8 mouse cellular contexts compared by ENCODE assay signal in genomic region chr7:16174597-16175541, GRCm38 (mm10). TPM values are rescaled to one million over a fixed set of nuclear protein-coding genes. Genes with fewer than 3 reads are reported as not detected.
DNase-seq lines count a peak whose midpoint lies in the region; ATAC-seq and TF ChIP-seq lines count a peak whose summit lies in the region.

TSS of gene Meis3 (plus strand) at chr7:16175090.

- TF ChIP-seq CTCF in E14TG2a.4 (conservative IDR thresholded peaks at IDR 0.05; ENCODE audit: low read length), result peak; percentile 61
- TF ChIP-seq CTCF in heart, postnatal 0 days (IDR thresholded peaks at IDR 0.05; ENCODE audit: low read depth), result peak; percentile 48

- TF ChIP-seq EP300 in heart, postnatal 0 days (IDR thresholded peaks at IDR 0.05; ENCODE audit: low read depth), result no peak

- peaks cover 30% of the 10 kb centered on the region for H3K4me1 ChIP-seq in E14TG2a.4 (replicated peaks; ENCODE audit: low read depth, low read length)
- peaks cover 13% of the 10 kb centered on the region for H3K4me1 ChIP-seq in embryonic facial prominence, embryonic 15.5 days
- peaks cover 3% of the 10 kb centered on the region; the same call in 1 of the 2 replicates for H3K4me1 ChIP-seq in heart, postnatal 0 days (ENCODE audit: control insufficient read depth, insufficient read depth)

- H3K4me3 ChIP-seq in E14TG2a.4 (replicated peaks; ENCODE audit: low read length), result peak within 1 kb of the TSS; percentile 82
- H3K4me3 ChIP-seq in embryonic facial prominence, embryonic 15.5 days (replicated peaks), result peak within 1 kb of the TSS; percentile 63
- peak within 1 kb of the TSS; percentile 57 for H3K4me3 ChIP-seq in heart, postnatal 0 days (ENCODE audit: low read depth, low read length)

- peak; percentile 72 for DNase-seq in adrenal gland, postnatal 14 days
- DNase-seq in heart, postnatal 0 days (ENCODE audit: low spot score), result peak; percentile 30
- no peak for DNase-seq in layer of hippocampus, adult 8-10 months (ENCODE audit: low spot score in 2 of 2)
- peak; percentile 80 for DNase-seq in lung, postnatal 10 days
- DNase-seq in ovary, postnatal 36 days (ENCODE audit: low spot score), result peak; percentile 39
- DNase-seq in yolk sac, embryonic 10.5 days (ENCODE audit: low spot score), result peak; percentile 80

- H3K9ac ChIP-seq in embryonic facial prominence, embryonic 15.5 days, result peak within 1 kb of the TSS; percentile 44
- H3K9ac ChIP-seq in heart, postnatal 0 days (replicated peaks; ENCODE audit: low read depth, low read length), result peak within 1 kb of the TSS; percentile 54

- H3K4me2 ChIP-seq in embryonic facial prominence, embryonic 15.5 days (replicated peaks), result peak within 1 kb of the TSS; percentile 59
- peak within 1 kb of the TSS; percentile 73 for H3K4me2 ChIP-seq in heart, postnatal 0 days (ENCODE audit: low read depth, low read length)

- under 1% methylated on average over 42 of the region's 42 CpGs for WGBS in embryonic facial prominence, embryonic 15.5 days
- WGBS in heart, postnatal 0 days, result under 1% methylated on average over 34 of the region's 42 CpGs

- ATAC-seq in embryonic facial prominence, embryonic 15.5 days (ENCODE audit: insufficient number of reproducible peaks, low FRiP score, low TSS enrichment, low read depth), result peak; percentile 86
- peak; percentile 73 for ATAC-seq in heart, postnatal 0 days (ENCODE audit: insufficient read depth, low read depth)

- H3K27me3 ChIP-seq in E14TG2a.4 (ENCODE audit: insufficient read depth, low read length), result peaks cover 65% of the 10 kb centered on the region
- no peaks in the 10 kb centered on the region for H3K27me3 ChIP-seq in embryonic facial prominence, embryonic 15.5 days
- H3K27me3 ChIP-seq in heart, postnatal 0 days (ENCODE audit: control insufficient read depth, insufficient read depth, low read length), result 0 out of 2 replicates have a peak, but pooled peaks cover 3% of the 10 kb centered on the region

- no peaks in the 10 kb centered on the region for H3K36me3 ChIP-seq in E14TG2a.4 (ENCODE audit: insufficient read depth, low read length)
- peaks cover 15% of the 10 kb centered on the region for H3K36me3 ChIP-seq in embryonic facial prominence, embryonic 15.5 days
- H3K36me3 ChIP-seq in heart, postnatal 0 days (replicated peaks; ENCODE audit: control insufficient read depth, insufficient read depth, low read length), result no peaks in the 10 kb centered on the region

- H3K27ac ChIP-seq in embryonic facial prominence, embryonic 15.5 days (replicated peaks), result peak within 1 kb of the TSS; percentile 63
- no peak within 1 kb of the TSS for H3K27ac ChIP-seq in heart, postnatal 0 days (ENCODE audit: low read depth)

- H3K9me3 ChIP-seq in E14TG2a.4 (ENCODE audit: low read length), result no peaks in the 10 kb centered on the region
- no peaks in the 10 kb centered on the region for H3K9me3 ChIP-seq in embryonic facial prominence, embryonic 15.5 days (replicated peaks)
- H3K9me3 ChIP-seq in heart, postnatal 0 days (replicated peaks; ENCODE audit: control insufficient read depth, low read length), result 0 out of 2 replicates have a peak, but pooled peaks cover 4% of the 10 kb centered on the region

RNA-seq across cellular contexts. Expression of gene Meis3, which starts in this region (rescaled TPM):
- total RNA-seq in adrenal gland, postnatal 14 days (2021), result 9.4 and 16.2 TPM in 2 replicates
- polyA plus RNA-seq in embryonic facial prominence, embryonic 15.5 days (2015; fragmentation: Nextera tagmentation; extraction: Ambion mirVana), result 47.6 and 51.5 TPM in 2 replicates
- total RNA-seq in heart, postnatal 0 days (2014; rRNA removed; ENCODE audit: low replicate concordance), result 8.1 and 9.3 TPM in 2 replicates
- polyA plus RNA-seq in heart, postnatal 0 days (2015; fragmentation: Nextera tagmentation; extraction: Ambion mirVana), result 7.7 and 9.1 TPM in 2 replicates
- total RNA-seq in layer of hippocampus, adult 8-10 months (2022), result 10 to 100 TPM; 36.4 to 42.8 (median 40.1) TPM

Comparison
In these comparisons a context has a peak if more than half of its experiments do, and no peak if none do; other contexts are left out.
1. DNase-seq: peak in adrenal gland, postnatal 14 days (single experiment), heart, postnatal 0 days (single experiment), lung, postnatal 10 days (single experiment), ovary, postnatal 36 days (single experiment) and yolk sac, embryonic 10.5 days (single experiment); none in layer of hippocampus, adult 8-10 months (0 of 2).
2. Peak in every context shown above with its lines, with median percentiles within 50 percentile points of each other: H3K4me3 ChIP-seq.